Mouse (Mus musculus) telencephalon, adult 2 months (tissue): Measurements from ENCODE around the gene Crcp.

Experiments used
- DNase-seq: peaks from one replicate; pipeline ENCODE4 v3.0.0-alpha.2; 2011; ENCODE audit warnings: low read depth, low spot score

Crcp gene

DNA sequence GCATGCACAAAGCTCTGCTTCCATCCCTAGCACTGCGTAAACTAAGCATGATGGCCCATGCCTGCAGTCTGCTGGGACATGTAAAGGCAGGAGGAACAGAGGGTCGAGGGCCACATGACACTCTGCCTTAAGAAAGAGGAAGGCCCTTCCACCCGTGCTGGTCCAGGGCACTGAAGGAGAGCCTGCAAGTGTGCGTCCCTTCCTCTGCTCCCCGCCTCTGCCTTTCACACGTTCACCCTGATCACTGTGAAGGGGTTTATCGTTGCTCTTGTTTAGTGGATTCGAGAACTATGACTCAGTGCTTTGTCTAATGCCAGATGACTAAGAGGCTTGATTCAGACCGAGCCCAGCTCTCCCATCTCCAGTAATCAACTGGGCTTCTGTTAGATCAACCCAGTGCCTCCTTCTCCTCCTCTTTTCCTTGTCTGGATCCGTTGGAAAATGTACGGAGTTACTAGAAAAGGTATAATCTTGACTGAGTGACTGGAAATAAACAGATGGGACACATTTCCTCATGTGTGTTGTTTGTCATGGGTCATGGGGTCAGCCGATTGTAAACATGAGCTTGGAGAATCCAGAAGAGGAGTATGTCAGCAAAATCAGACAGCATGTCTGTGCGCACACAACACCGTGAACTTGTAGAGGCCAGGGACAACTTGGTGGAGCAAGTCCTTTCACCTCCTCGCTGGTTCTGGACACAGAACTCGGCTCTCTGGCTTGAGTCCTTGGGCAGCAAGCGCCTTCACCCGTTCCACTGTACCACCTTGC lies 60.7 kb downstream of the Crcp start:
- DNase-seq, result peak; percentile 62

DNA sequence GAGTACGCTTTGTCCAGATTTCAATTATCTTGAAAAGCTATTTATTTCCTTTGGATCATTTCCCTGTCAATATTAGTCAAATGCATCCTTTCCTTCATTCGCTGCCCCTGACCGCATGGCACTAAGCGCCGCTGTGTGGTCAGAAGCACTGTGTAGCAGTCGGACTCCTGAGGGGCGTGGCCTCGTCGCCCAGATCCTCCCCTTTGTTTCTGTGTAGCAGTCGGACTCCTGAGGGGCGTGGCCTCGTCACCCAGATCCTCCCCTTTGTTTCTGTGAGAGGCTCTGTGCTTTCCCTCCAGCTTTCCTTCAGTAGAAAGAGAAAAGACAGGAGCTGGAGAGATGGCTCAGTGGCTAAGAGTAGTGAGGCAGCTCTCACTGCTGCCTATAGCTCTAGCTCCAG lies 67.7 kb downstream of the Crcp start:
- no peak for DNase-seq

DNA sequence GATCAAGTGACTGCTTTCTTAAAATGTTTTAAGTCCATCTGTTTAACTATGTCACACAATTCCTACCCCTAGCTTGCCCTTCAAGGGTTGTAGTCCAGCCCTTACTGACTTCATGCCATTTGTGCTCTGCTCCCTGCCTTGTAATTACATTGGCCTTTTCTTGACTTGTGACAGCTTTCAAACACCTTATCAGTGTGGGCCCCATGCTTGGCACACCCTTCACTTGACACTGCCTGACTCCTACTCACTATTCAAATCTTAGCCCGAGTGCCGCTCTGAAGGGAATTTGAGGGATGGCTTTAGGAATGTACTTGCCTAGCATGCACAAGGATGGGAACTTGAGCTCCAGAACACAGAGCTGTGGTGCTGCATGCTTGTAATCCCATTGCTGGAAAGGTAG lies 68.7 kb downstream of the Crcp start:
- no peak for DNase-seq

- DNase-seq, result no peak
Observed at GRCm38 (mm10) chr5:130101724-130102123, 72.6 kb downstream of the Crcp start.

DNA sequence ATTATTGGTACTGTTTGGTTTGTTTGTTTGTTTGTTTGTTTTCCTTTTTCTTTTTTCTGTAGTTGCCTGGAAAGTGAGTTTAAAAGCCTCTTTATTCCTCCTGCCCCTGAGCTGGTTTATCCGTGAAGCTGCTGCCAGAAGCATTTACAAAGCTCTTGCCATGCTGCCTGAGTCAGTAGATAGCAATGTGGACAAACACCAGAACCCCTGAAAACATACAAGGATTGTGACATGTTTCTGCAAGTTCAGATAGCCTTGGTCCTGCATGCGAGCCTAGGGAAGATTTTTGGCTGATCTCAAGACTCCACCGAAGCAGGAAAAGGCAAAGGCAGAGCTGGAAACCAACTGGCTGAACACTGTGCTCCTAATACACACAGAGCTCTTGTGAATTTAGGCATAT lies 80.3 kb downstream of the Crcp start:
- DNase-seq, result no peak
